Comparison of ENCODE assay signal across 8 mouse cellular contexts in genomic region chr2:151008939-151009509, GRCm38 (mm10). TPM values are rescaled to one million over a fixed set of nuclear protein-coding genes. Genes with fewer than 3 reads are reported as not detected.
A peak's percentile ranks its signal among the peaks of the same experiment; 100 is the strongest.
DNase-seq lines count a peak whose midpoint lies in the region; ATAC-seq and TF ChIP-seq lines count a peak whose summit lies in the region.

No protein-coding gene starts in this region.

- H3K9ac ChIP-seq in liver, postnatal 0 days (replicated peaks) = peak overlapping the region; percentile 78

- H3K36me3 ChIP-seq in forebrain, embryonic 10.5 days (replicated peaks) = no peaks in the 10 kb centered on the region
- H3K36me3 ChIP-seq in liver, postnatal 0 days (replicated peaks; ENCODE audit: insufficient read depth, low read length) = no peaks in the 10 kb centered on the region

- H3K27ac ChIP-seq in forebrain, embryonic 10.5 days = peak overlapping the region; percentile 94
- H3K27ac ChIP-seq in liver, postnatal 0 days (ENCODE audit: low read depth) = peak overlapping the region; percentile 53
- H3K27ac ChIP-seq in olfactory bulb, adult 2 months (ENCODE audit: insufficient read depth, low read depth, low read length) = no peak overlapping the region

- H3K4me1 ChIP-seq in forebrain, embryonic 10.5 days = peaks cover 33% of the 10 kb centered on the region
- peaks cover 23% of the 10 kb centered on the region for H3K4me1 ChIP-seq in liver, postnatal 0 days (ENCODE audit: insufficient read depth)
- peaks cover 5% of the 10 kb centered on the region for H3K4me1 ChIP-seq in olfactory bulb, adult 2 months (ENCODE audit: control insufficient read depth, insufficient read depth, low read length)

- H3K4me3 ChIP-seq in forebrain, embryonic 10.5 days = peak overlapping the region; percentile 74
- peak overlapping the region; percentile 72 for H3K4me3 ChIP-seq in liver, postnatal 0 days (ENCODE audit: low read depth, low read length)
- H3K4me3 ChIP-seq in olfactory bulb, adult 2 months (ENCODE audit: insufficient read depth, low read depth, low read length) = peak overlapping the region; percentile 83

- peak; percentile 91 for ATAC-seq in liver, postnatal 0 days

- peak overlapping the region; percentile 83 for H3K4me2 ChIP-seq in liver, postnatal 0 days (ENCODE audit: low read depth, low read length)

- DNase-seq in ES-CJ7 (ENCODE audit: low read depth, low spot score) = peak; percentile 69
- DNase-seq in c-Kit-positive CD71-negative TER-119-negative erythroid progenitor cells, embryonic 14.5 days (ENCODE audit: low read depth) = peak; percentile 53
- peak; percentile 85 for DNase-seq in forebrain, embryonic 10.5 days (ENCODE audit: extremely low spot score, low spot score)
- DNase-seq in heart, postnatal 10 days = peak; percentile 52 to 67
- DNase-seq in kidney, postnatal 4 days = peak; percentile 88 to 91
- DNase-seq in liver, postnatal 0 days = peak; percentile 93
- DNase-seq in thymus, postnatal 10 days (ENCODE audit: low spot score in 2 of 2) = peak; percentile 7 to 21

- WGBS in forebrain, embryonic 10.5 days = under 1% methylated on average over 57 of the region's 57 CpGs
- 1% methylated on average over 45 of the region's 57 CpGs for WGBS in liver, postnatal 0 days (ENCODE audit: insufficient replicate concordance)
- under 1% methylated on average over 57 of the region's 57 CpGs for WGBS in olfactory bulb, adult 2 months

- intact Hi-C loops in heart, postnatal 10 days (cut with DNase I) = loop anchor here (10.0 kb wide), 1 partner anchor 394 kb away; no protein-coding TSS in a partner anchor

- H3K9me3 ChIP-seq in forebrain, embryonic 10.5 days = no peaks in the 10 kb centered on the region
- H3K9me3 ChIP-seq in liver, postnatal 0 days (ENCODE audit: low read length) = no peaks in the 10 kb centered on the region

- TF ChIP-seq CTCF in liver, postnatal 0 days (IDR thresholded peaks at IDR 0.05; ENCODE audit: low read depth) = no peak
- TF ChIP-seq CTCF in olfactory bulb, adult 2 months (IDR thresholded peaks at IDR 0.05; ENCODE audit: insufficient read depth, low read depth, low read length) = no peak

- no peak for TF ChIP-seq EP300 in liver, postnatal 0 days (IDR thresholded peaks at IDR 0.05; ENCODE audit: low read depth)

- no peaks in the 10 kb centered on the region for H3K27me3 ChIP-seq in forebrain, embryonic 10.5 days (ENCODE audit: poor library complexity, severe bottlenecking)
- H3K27me3 ChIP-seq in liver, postnatal 0 days (ENCODE audit: insufficient read depth, low read length) = peaks cover 5% of the 10 kb centered on the region; the same call in 1 of the 2 replicates

- 0 out of 2 replicates have a peak, but pooled peaks have one; percentile 24 for TF ChIP-seq POLR2A in olfactory bulb, adult 2 months (IDR thresholded peaks at IDR 0.05; ENCODE audit: insufficient read depth, low read depth, low read length)

RNA-seq across cellular contexts. Expression of gene Ninl, which starts 30.2 kb away (rescaled TPM):
- 25.7 and 28.5 TPM in 2 replicates for polyA plus RNA-seq in forebrain, embryonic 10.5 days (2016; fragmentation: Nextera tagmentation; extraction: Ambion mirVana)
- total RNA-seq in heart, postnatal 10 days (2021) = 1 to 10 TPM; 1.1 TPM
- 2.3 and 4.0 TPM in 2 replicates for polyA plus RNA-seq in liver, postnatal 0 days (2015; fragmentation: Nextera tagmentation; extraction: Ambion mirVana)
- polyA plus RNA-seq in olfactory bulb, adult 2 months (2012; ENCODE audit: insufficient read depth, insufficient read length, low replicate concordance, missing spikeins) = not detected in 2 replicates

RNA-seq across cellular contexts. Expression of gene Nanp, which starts 30.2 kb away (rescaled TPM):
- 55.2 and 63.9 TPM in 2 replicates for polyA plus RNA-seq in forebrain, embryonic 10.5 days (2016; fragmentation: Nextera tagmentation; extraction: Ambion mirVana)
- total RNA-seq in heart, postnatal 10 days (2021) = 1 to 10 TPM; 5.1 to 5.6 TPM
- polyA plus RNA-seq in liver, postnatal 0 days (2015; fragmentation: Nextera tagmentation; extraction: Ambion mirVana) = 49.2 and 54.7 TPM in 2 replicates
- polyA plus RNA-seq in olfactory bulb, adult 2 months (2012; ENCODE audit: insufficient read depth, insufficient read length, low replicate concordance, missing spikeins) = not detected in 2 replicates

Comparison
In these comparisons a context has a peak if more than half of its experiments do, and no peak if none do; other contexts are left out.
1. DNase-seq: peak in every context shown above with its lines; median percentile 93 in liver, postnatal 0 days; 90 in kidney, postnatal 4 days; 85 in forebrain, embryonic 10.5 days; 69 in ES-CJ7; 60 in heart, postnatal 10 days; 53 in c-Kit-positive CD71-negative TER-119-negative erythroid progenitor cells, embryonic 14.5 days; 14 in thymus, postnatal 10 days.
2. RNA of gene Nanp, which starts 30.2 kb away (polyA plus RNA-seq): 55.2 to 63.9 TPM in forebrain, embryonic 10.5 days and 49.2 to 54.7 TPM in liver, postnatal 0 days; not detected in olfactory bulb, adult 2 months; every median in the first group is over 10 times any median in the second.
3. Peak in every context shown above with its lines, with median percentiles within 50 percentile points of each other: H3K4me3 ChIP-seq.